Mouse (Mus musculus) CH12.LX (cell line): Measurements from ENCODE around the gene Dscam.

ENCODE experiments used
- CHD1 ChIP-seq: IDR thresholded peaks from 2 replicates; pipeline ENCODE4 v1.6.1; 2012; ENCODE audit warnings: low read depth, low read length, improper control_type of control experiment, inconsistent platforms
- CTCF ChIP-seq, 2 experiments: IDR thresholded peaks in 1 of 2; conservative IDR thresholded peaks in 1 of 2; 2 replicates each; pipeline ENCODE4 v1.5.1; 2011 to 2012; ENCODE audit warnings: low read depth in 2 of 2, low read length in 2 of 2, improper control_type of control experiment in 1 of 2, inconsistent platforms in 1 of 2, mild to moderate bottlenecking in 1 of 2, moderate library complexity in 1 of 2
- MAFK ChIP-seq: IDR thresholded peaks from 2 replicates; pipeline ENCODE4 v1.6.1; 2011; ENCODE audit warnings: low read length, improper control_type of control experiment; ENCODE audit not compliant: insufficient replicate concordance
- USF2 ChIP-seq: conservative IDR thresholded peaks from 2 replicates; pipeline ENCODE4 v1.6.1; 2011; ENCODE audit warnings: low read depth, low read length, improper control_type of control experiment

DNA sequence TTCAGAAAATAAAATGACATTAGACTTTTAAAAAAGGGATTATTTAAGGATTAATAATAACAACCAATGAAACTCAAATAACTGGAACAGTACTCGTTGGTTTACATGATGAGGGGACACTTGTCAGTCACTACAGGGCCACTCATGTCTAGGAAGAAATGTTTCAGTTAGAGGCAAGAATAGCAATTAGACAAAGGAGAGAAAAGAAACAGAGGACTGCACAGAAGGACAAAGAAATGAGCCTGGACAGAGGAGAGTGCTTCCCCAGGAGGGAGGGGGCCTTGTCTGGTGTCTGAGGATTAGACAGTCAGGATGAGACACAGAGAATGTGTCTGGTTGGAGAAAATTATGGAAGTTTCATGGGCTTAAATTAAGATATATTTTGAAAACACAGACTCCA lies 324.0 kb downstream of the Dscam start:
- TF ChIP-seq CHD1 = no peak
- TF ChIP-seq USF2 = no peak
- TF ChIP-seq CTCF (conservative IDR thresholded peaks at IDR 0.05 in 1 of 2, IDR thresholded peaks at IDR 0.05 in 1 of 2; ENCODE audit: low read depth in 2 of 2, low read length in 2 of 2) = no peak
- no peak for TF ChIP-seq MAFK
